Mouse (Mus musculus) liver, adult 2 months (tissue): ENCODE measurements around the gene Gm20388.

Experiments
- CTCF ChIP-seq: fragments of 200-500 bp; IDR thresholded peaks from 2 replicates; pipeline ENCODE4 v1.5.1; 2011; ENCODE audit warnings: low read depth, low read length, control low read depth
- POLR2A ChIP-seq: fragments of 200-500 bp; IDR thresholded peaks from 2 replicates; pipeline ENCODE4 v1.6.1; 2011; ENCODE audit warnings: low read length, control low read depth; ENCODE audit not compliant: insufficient read depth; ENCODE audit errors: extremely low read depth

- TF ChIP-seq POLR2A, result no peak
- TF ChIP-seq CTCF, result no peak
Measured at GRCm38 (mm10) chr8:120260677-120261076, 350.0 kb downstream of the Gm20388 start.
